Mouse (Mus musculus) megakaryocyte, embryonic 14.5 days (primary cell): Measurements from ENCODE around the gene Mrpl45. TPM values are rescaled to one million over a fixed set of nuclear protein-coding genes. Genes with fewer than 3 reads are reported as not detected.
A peak's percentile ranks its signal among the peaks of the same experiment; 100 is the strongest.

Experiments
- H3K27me3 ChIP-seq: replicated peaks from 2 replicates; pipeline ENCODE3; 2012; ENCODE audit warnings: inconsistent platforms
- H3K36me3 ChIP-seq: replicated peaks from 2 replicates; pipeline ENCODE3; 2012; ENCODE audit warnings: low read length, inconsistent platforms, mixed read lengths
- H3K4me1 ChIP-seq: 2 replicates; pipeline ENCODE4 v1.6.1; 2012; ENCODE audit warnings: inconsistent platforms
- H3K4me3 ChIP-seq: replicated peaks from 2 replicates; pipeline ENCODE3; 2012; ENCODE audit warnings: moderate library complexity, mild to moderate bottlenecking, inconsistent platforms
- H3K9me3 ChIP-seq: 2 replicates; pipeline ENCODE4 v1.6.1; 2012; ENCODE audit warnings: inconsistent platforms
- FLI1 ChIP-seq: IDR thresholded peaks from 2 replicates; pipeline ENCODE4 v1.6.1; 2012; ENCODE audit warnings: low read length, inconsistent platforms, mixed read lengths
- GATA1 ChIP-seq: IDR thresholded peaks from 3 replicates; pipeline ENCODE4 v1.6.1; 2012; ENCODE audit warnings: mixed read lengths, low read length, inconsistent platforms, borderline replicate concordance
- polyA plus RNA-seq: library from polyadenylated mRNA; stranded (reverse); fragments of >175 nt; gene quantifications from 2 replicates; pipeline ENCODE4 v1.2.3, GENCODE M21; 2012; ENCODE audit warnings: low replicate concordance; ENCODE audit not compliant: insufficient read depth

The Mrpl45 gene
- polyA plus RNA-seq, 1 experiment, result 6.9 TPM

DNA sequence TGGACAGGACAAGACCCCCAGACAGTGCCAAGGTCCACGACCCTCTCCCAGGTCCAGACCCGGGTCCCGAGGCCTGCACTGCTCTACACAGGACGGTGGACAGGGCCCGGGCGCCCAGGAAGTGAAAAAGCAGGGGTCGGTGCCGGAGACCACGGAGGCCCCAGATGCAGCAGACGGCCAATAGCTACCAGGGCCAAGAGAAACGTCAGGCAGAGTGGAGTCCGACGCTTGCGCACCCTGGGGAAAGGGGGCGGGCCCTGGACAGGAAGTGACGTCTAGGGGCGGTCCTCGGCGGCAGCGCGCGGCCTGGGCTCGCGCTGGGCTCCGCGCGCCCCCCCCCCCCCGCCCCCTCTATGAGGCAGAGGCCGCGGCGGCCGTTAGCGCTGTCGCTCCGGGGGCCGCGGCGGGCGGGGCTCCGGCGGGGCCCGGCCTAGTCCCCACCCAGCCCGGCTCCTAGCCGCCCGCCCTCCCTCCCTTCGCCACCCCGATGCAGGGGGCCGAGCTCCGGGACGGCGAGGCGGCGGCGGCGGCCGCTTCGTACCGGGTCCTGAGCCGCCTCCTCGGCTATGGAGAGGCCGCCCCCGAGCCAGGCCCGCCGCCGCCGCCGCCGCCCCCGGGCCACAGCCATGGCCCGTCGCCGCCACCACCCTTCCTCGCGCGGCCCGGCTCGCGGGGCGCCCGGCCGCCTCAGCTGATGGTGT, 46.6 kb downstream of the Mrpl45 start, which contains the start of gene Socs7:
Gene Socs7, plus strand, starts transcription at position 604 of the 701 bp plus-strand sequence.
- peaks cover 35% of the 10 kb centered on the region for H3K4me1 ChIP-seq
- H3K4me3 ChIP-seq, result peak within 1 kb of the TSS; percentile 96
- H3K9me3 ChIP-seq, result no peaks in the 10 kb centered on the region
- no peaks in the 10 kb centered on the region for H3K27me3 ChIP-seq
- peaks cover 1% of the 10 kb centered on the region for H3K36me3 ChIP-seq
- TF ChIP-seq FLI1 (no peak), GATA1 (no peak)

DNA sequence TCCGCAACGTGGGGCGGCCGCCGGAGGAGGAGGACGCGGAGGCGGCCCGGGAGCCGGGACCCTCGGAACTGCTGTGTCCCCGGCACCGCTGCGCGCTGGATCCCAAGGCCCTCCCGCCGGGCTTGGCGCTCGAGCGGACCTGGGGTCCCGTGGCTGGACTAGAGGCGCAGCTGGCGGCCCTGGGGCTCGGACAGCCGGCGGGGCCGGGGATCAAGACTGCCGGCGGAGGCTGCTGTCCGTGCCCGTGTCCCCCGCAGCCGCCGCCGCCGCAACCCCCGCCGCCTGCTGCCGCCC, 47.1 kb downstream of the Mrpl45 start:
- peak overlapping the region; percentile 96 for H3K4me3 ChIP-seq
- H3K36me3 ChIP-seq, result peaks cover 4% of the 10 kb centered on the region
- peaks cover 38% of the 10 kb centered on the region for H3K4me1 ChIP-seq
- no peaks in the 10 kb centered on the region for H3K9me3 ChIP-seq
- H3K27me3 ChIP-seq, result no peaks in the 10 kb centered on the region
- TF ChIP-seq FLI1 (no peak), GATA1 (no peak)

DNA sequence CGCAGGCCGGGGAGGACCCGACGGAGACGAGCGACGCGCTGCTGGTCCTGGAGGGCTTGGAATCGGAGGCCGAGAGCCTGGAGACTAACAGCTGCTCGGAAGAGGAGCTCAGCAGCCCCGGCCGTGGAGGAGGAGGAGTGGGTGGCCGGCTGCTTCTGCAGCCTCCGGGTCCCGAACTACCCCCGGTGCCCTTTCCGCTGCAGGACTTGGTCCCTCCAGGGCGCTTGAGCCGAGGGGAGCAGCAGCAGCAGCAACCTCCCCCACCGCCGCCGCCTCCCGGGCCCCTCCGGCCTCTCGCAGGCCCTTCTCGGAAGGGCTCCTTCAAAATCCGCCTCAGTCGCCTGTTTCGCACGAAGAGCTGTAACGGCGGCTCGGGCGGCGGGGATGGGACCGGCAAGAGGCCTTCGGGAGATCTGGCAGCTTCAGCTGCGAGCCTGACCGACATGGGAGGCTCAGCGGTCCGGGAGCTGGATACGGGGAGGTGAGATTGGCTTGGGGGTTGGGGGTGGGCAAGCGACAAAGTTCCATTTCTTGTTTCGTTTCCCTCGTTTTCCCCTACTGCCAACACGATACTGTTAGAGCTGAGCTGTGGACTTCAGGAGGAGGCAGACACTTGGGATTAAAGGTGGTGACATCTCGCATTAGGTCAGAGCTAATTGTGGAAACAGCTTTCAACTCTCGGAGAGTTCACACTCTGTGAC, 47.6 kb downstream of the Mrpl45 start:
- Histone ChIP-seq H3K4me1 (peaks cover 43% of the 10 kb centered on the region), H3K36me3 (peaks cover 6% of the 10 kb centered on the region), H3K4me3 (peak overlapping the region; percentile 96), H3K9me3 (no peaks in the 10 kb centered on the region), H3K27me3 (no peaks in the 10 kb centered on the region)
- TF ChIP-seq GATA1 (no peak), FLI1 (no peak)

DNA sequence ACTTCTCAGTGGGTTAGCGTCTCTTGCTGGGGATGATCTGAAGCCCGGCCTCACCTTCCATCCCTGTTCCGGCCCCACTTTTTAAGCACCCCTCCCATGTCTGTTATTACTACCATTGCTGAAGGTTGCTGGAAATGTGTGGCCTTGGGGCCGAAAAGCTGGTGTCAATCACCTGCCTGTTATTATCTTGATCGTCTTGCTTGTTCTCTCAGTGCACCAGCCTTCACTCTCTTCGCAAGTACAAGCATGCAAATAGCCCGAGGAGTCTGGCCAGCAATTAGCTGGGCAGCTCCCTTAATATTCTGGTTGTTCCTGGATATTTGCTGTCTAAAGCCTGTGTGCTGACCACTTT, 48.1 kb downstream of the Mrpl45 start:
- Histone ChIP-seq H3K27me3 (no peaks in the 10 kb centered on the region), H3K36me3 (peaks cover 10% of the 10 kb centered on the region), H3K4me3 (peak overlapping the region; percentile 96), H3K4me1 (peaks cover 48% of the 10 kb centered on the region), H3K9me3 (no peaks in the 10 kb centered on the region)
- TF ChIP-seq FLI1 (no peak), GATA1 (no peak)

DNA sequence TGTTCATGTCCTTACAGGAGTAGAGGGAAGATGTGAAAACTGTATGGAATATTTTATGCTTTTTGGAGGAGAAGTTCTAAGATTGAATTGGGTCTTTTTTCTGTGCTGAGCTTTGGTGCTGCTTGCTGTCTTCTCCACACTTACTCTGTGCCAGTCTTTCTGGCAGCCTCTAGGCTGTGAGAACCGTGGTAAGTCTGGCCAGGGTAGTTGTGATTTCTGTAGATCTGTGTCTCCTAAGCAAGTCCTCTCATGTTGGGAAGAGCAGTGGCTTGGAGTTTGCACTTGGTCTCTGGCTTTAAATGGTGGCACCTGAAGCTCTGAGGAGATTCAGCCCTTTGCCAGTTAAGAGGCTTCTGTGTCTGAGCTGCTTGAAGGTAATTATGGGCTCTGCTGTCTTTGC, 50.0 kb downstream of the Mrpl45 start:
- no peak for TF ChIP-seq FLI1
- no peak for TF ChIP-seq GATA1

DNA sequence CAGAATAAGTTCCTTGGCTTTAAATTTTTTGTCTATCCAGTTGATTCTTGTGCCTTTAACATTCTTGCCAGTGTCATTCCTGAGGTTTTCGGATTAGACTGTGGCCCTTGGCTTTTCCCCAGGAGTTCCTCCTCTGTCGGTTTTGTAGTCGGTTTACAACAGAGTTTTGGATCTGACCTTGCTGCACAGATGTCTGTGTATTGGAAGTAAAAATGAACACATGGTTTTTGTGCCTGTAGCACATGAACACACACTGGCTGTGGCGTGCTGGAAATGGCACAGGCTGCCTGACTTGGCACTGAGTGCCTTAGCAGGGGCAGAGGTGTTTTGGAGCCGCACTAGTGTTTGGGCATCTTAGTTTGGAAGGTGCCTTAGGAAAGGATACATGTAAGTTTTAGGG, 53.0 kb downstream of the Mrpl45 start:
- Histone ChIP-seq H3K36me3 (peaks cover 24% of the 10 kb centered on the region), H3K27me3 (no peaks in the 10 kb centered on the region)
- TF ChIP-seq GATA1, result no peak
- no peak for TF ChIP-seq FLI1

More for the DNA sequence above, 50.0 kb downstream of the Mrpl45 start:
- peaks cover 10% of the 10 kb centered on the region for H3K36me3 ChIP-seq
- H3K9me3 ChIP-seq, result no peaks in the 10 kb centered on the region
- no peak overlapping the region for H3K4me3 ChIP-seq
- no peaks in the 10 kb centered on the region for H3K27me3 ChIP-seq
- H3K4me1 ChIP-seq, result peaks cover 53% of the 10 kb centered on the region

DNA sequence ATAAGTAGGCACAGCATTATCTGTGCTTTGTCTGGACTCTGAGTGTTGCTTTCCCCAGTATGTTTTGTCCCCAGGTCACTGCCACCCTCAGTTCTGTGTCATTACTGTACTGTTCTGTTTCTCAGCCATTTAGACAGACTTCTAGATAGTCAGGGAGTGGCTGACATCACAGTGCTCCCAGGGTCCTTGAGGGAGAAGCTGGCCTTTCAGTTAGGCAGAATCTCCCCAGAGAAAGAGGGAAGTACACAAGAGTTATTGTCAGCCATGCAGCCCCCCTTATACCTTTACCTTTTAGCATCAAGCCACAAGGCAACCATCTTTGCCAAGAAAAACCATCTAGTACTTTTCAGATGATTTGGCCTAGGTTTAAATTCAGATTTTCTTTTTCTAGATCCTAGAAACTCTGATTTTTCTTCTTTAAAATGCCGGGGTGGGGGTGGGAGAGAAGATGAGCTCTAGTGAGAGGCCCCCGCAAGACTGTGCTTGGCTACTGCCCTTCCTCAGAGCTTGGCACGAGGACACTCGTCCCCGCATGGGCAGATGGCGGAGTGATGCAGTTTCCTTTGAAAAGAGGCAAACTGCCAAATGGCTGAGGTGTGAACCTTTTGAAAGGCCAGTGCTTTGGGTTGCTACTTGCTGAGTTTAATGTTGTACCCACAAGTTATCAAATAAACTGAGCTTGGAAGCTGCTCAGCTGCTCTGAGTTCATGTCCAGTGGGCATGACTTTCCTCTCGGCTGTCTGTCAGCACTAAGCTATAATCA, 55.0 kb downstream of the Mrpl45 start:
- TF ChIP-seq FLI1 (no peak), GATA1 (no peak)
- H3K36me3 ChIP-seq, result peaks cover 39% of the 10 kb centered on the region

More for the DNA sequence above, 53.0 kb downstream of the Mrpl45 start:
- Histone ChIP-seq H3K4me3 (no peak overlapping the region), H3K9me3 (no peaks in the 10 kb centered on the region), H3K4me1 (peaks cover 50% of the 10 kb centered on the region)

DNA sequence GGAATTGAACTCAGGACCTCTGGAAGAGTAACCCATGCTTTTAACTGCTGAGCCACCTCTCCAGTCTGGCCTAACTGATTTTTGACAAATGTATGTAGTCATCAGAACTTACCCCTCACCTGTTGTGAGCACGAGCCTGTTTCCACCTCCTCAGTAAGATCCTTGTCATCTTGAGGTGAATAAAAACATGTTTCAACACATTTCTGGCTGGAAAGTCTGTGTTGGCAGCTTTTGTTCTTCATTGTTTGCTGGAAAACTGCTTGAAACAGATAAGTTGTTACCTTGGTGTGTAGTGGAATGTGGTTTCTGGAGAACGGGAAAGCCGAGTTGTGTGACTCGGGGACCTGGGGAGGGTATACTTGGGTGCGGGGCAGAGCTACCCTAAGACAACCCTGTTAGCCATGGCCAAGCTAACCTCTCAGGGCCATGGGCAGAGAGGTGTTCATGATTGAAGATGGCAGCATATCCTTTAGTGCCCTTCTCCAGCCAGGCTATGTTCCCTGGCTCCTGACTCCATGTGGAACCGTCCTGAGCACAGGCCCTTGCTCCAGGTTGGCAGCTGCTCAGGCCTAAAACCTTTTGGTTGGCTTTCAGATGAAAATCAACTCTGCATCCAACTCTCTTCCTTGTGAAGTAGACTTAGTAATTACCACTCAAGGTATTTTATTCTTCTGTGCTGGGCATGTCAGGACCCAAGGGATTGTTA, 56.8 kb downstream of the Mrpl45 start:
- no peaks in the 10 kb centered on the region for H3K27me3 ChIP-seq
- peaks cover 53% of the 10 kb centered on the region for H3K36me3 ChIP-seq
- H3K9me3 ChIP-seq, result no peaks in the 10 kb centered on the region
- TF ChIP-seq GATA1, result no peak
- no peak for TF ChIP-seq FLI1
- H3K4me3 ChIP-seq, result no peak overlapping the region
- H3K4me1 ChIP-seq, result peaks cover 26% of the 10 kb centered on the region

More for the DNA sequence above, 55.0 kb downstream of the Mrpl45 start:
- H3K4me3 ChIP-seq, result no peak overlapping the region
- peaks cover 34% of the 10 kb centered on the region for H3K4me1 ChIP-seq
- H3K9me3 ChIP-seq, result no peaks in the 10 kb centered on the region
- H3K27me3 ChIP-seq, result no peaks in the 10 kb centered on the region

DNA sequence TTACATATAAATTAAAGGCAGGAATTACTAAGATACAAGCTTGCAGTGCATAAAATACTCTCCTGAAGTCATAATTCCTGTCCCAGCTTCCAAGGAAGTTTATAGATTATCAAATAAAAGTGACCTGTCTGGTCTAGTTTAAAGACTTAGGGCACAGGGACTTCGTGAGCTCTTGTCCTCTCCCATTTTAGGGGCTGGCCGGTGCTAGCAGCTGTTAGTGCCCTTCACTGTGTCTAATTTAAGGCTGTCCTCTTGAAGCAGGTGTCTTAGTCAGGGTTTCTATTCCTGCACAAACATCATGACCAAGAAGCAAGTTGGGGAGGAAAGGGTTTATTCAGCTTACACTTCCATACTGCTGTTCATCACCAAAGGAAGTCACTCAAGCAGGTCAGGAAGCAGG, 57.9 kb downstream of the Mrpl45 start:
- no peak for TF ChIP-seq FLI1
- no peak for TF ChIP-seq GATA1
- no peaks in the 10 kb centered on the region for H3K27me3 ChIP-seq
- peaks cover 17% of the 10 kb centered on the region for H3K4me1 ChIP-seq
- peaks cover 59% of the 10 kb centered on the region for H3K36me3 ChIP-seq
- H3K9me3 ChIP-seq, result no peaks in the 10 kb centered on the region
- no peak overlapping the region for H3K4me3 ChIP-seq

Other genes with a start within 250 kb of the Mrpl45 start
- gene Tbx21, start 200.4 kb upstream of the Mrpl45 start, polyA plus RNA-seq, result 0.09 and 1.6 TPM in 2 replicates
- gene Tbkbp1, start 164.2 kb upstream of the Mrpl45 start, polyA plus RNA-seq, result 99.9 and 349 TPM in 2 replicates
- gene Kpnb1, start 127.8 kb upstream of the Mrpl45 start, polyA plus RNA-seq, result 10.2 TPM in 2 replicates
- gene Npepps, start 35.1 kb upstream of the Mrpl45 start, polyA plus RNA-seq, result 28.5 and 50.1 TPM in 2 replicates
- gene Gpr179, start 36.4 kb downstream of the Mrpl45 start, polyA plus RNA-seq, result 0.04 TPM in 1 of 2 replicates, not detected in the other
- 0.91 and 1.5 TPM in 2 replicates for gene Socs7, start 46.8 kb downstream of the Mrpl45 start, polyA plus RNA-seq
- 85.6 and 94.5 TPM in 2 replicates for gene Arhgap23, start 99.8 kb downstream of the Mrpl45 start, polyA plus RNA-seq
- not detected in 2 replicates for gene 4933428G20Rik, start 184.6 kb downstream of the Mrpl45 start, polyA plus RNA-seq